Mouse (Mus musculus): ENCODE data around the gene Afg1l.

Gene Afg1l

GRCm38 (mm10) chr10:42477550-42478340 lies 620 bp downstream of the Afg1l start:
- peak; percentile 32 for DNase-seq (ENCODE audit: low read depth, low spot score)

GRCm38 (mm10) chr10:42476774-42477475 lies 1.4 kb downstream of the Afg1l start:
- DNase-seq (ENCODE audit: low read depth, low spot score) = peak; percentile 78

GRCm38 (mm10) chr10:42474946-42475514 lies 3.3 kb downstream of the Afg1l start:
- DNase-seq (ENCODE audit: low read depth, low spot score) = peak; percentile 75

- DNase-seq (ENCODE audit: low read depth, low spot score) = peak; percentile 86
Measured at GRCm38 (mm10) chr10:42464805-42465204, 13.6 kb downstream of the Afg1l start.

- DNase-seq (ENCODE audit: low read depth, low spot score) = peak; percentile 73
Measured at GRCm38 (mm10) chr10:42464224-42464623, 14.1 kb downstream of the Afg1l start.

- no peak for DNase-seq (ENCODE audit: low read depth, low spot score)
Measured at GRCm38 (mm10) chr10:42457557-42458191, 20.7 kb downstream of the Afg1l start.

- no peak for DNase-seq (ENCODE audit: low read depth, low spot score)
Measured at GRCm38 (mm10) chr10:42455981-42456380, 22.4 kb downstream of the Afg1l start.

- DNase-seq (ENCODE audit: low read depth, low spot score) = peak; percentile 54
Measured at GRCm38 (mm10) chr10:42454690-42455089, 23.7 kb downstream of the Afg1l start.

- DNase-seq (ENCODE audit: low read depth, low spot score) = no peak
Measured at GRCm38 (mm10) chr10:42454266-42454665, 24.1 kb downstream of the Afg1l start.

GRCm38 (mm10) chr10:42449672-42450071 lies 28.7 kb downstream of the Afg1l start:
- no peak for DNase-seq (ENCODE audit: low read depth, low spot score)

- no peak for DNase-seq (ENCODE audit: low read depth, low spot score)
Measured at GRCm38 (mm10) chr10:42448371-42448770, 30.0 kb downstream of the Afg1l start.

GRCm38 (mm10) chr10:42446145-42446544 lies 32.2 kb downstream of the Afg1l start:
- DNase-seq (ENCODE audit: low read depth, low spot score) = no peak

- no peak for DNase-seq (ENCODE audit: low read depth, low spot score)
Measured at GRCm38 (mm10) chr10:42436842-42437805, 41.2 kb downstream of the Afg1l start.

- DNase-seq (ENCODE audit: low read depth, low spot score) = no peak
Measured at GRCm38 (mm10) chr10:42417530-42418174, 60.7 kb downstream of the Afg1l start.

- no peak for DNase-seq (ENCODE audit: low read depth, low spot score)
Measured at GRCm38 (mm10) chr10:42415821-42416470, 62.4 kb downstream of the Afg1l start.

- DNase-seq (ENCODE audit: low read depth, low spot score) = no peak
Measured at GRCm38 (mm10) chr10:42410748-42411537, 67.4 kb downstream of the Afg1l start.

GRCm38 (mm10) chr10:42390436-42390835 lies 87.9 kb downstream of the Afg1l start:
- peak; percentile 37 for DNase-seq (ENCODE audit: low read depth, low spot score)

- no peak for DNase-seq (ENCODE audit: low read depth, low spot score)
Measured at GRCm38 (mm10) chr10:42388181-42388580, 90.2 kb downstream of the Afg1l start.
